Mouse (Mus musculus) kidney, embryonic 15.5 days (tissue): ENCODE measurements around the gene Polh. TPM values are rescaled to one million over a fixed set of nuclear protein-coding genes. Genes with fewer than 3 reads are reported as not detected.

ENCODE experiments used
- ATAC-seq: fragments of 200-750 bp; cut with Nextera tagmentation; replicated peaks from 2 replicates; pipeline ENCODE4 v1.8.0; 2017; ENCODE audit warnings: moderate TSS enrichment; ENCODE audit not compliant: low FRiP score
- H3K27ac ChIP-seq: fragments of 300-500 bp; sonication (generic); 2 replicates; pipeline ENCODE4 v1.5.1; 2015; ENCODE audit warnings: mild to moderate bottlenecking, inconsistent platforms
- H3K27me3 ChIP-seq: fragments of 300-500 bp; sonication (generic); 2 replicates; pipeline ENCODE4 v1.6.1; 2015; ENCODE audit warnings: inconsistent platforms
- H3K36me3 ChIP-seq: fragments of 300-500 bp; sonication (generic); 2 replicates; pipeline ENCODE4 v1.6.1; 2015; ENCODE audit warnings: inconsistent platforms
- H3K4me1 ChIP-seq: fragments of 300-500 bp; sonication (generic); 2 replicates; pipeline ENCODE4 v1.6.1; 2015; ENCODE audit warnings: inconsistent platforms
- H3K4me2 ChIP-seq: fragments of 300-500 bp; sonication (generic); 2 replicates; pipeline ENCODE4 v1.6.1; 2015; ENCODE audit warnings: moderate library complexity, mild to moderate bottlenecking, inconsistent platforms
- H3K4me3 ChIP-seq: fragments of 300-500 bp; sonication (generic); replicated peaks from 2 replicates; pipeline ENCODE4 v1.5.1; 2015; ENCODE audit warnings: mild to moderate bottlenecking, inconsistent platforms
- H3K9ac ChIP-seq: fragments of 300-500 bp; sonication (generic); 2 replicates; pipeline ENCODE4 v1.6.1; 2015; ENCODE audit warnings: mild to moderate bottlenecking, inconsistent platforms
- H3K9me3 ChIP-seq: fragments of 300-500 bp; sonication (generic); replicated peaks from 2 replicates; pipeline ENCODE4 v1.6.1; 2016; ENCODE audit warnings: inconsistent platforms
- WGBS: fragments of 180-500 bp; shearing (Covaris S2); methylation state at CpG from one replicate; pipeline ENCODE4 v1.1.7; 2015; ENCODE audit warnings: mixed read lengths; 5-methylcytosine and 5-hydroxymethylcytosine counted together
- polyA plus RNA-seq: library from polyadenylated mRNA; unstranded; fragments of >200 nt; fragmentation: Nextera tagmentation; extraction: Ambion mirVana; gene quantifications from 2 replicates; pipeline ENCODE4 v1.2.1, GENCODE M21; 2015

Polh gene
- polyA plus RNA-seq, 1 experiment from 2014 or later, result 17.0 TPM

- no peak overlapping the region for H3K4me2 ChIP-seq
- no peaks in the 10 kb centered on the region for H3K9me3 ChIP-seq
- H3K9ac ChIP-seq, result no peak overlapping the region
- 92% methylated on average over 3 of the region's 3 CpGs for WGBS
- ATAC-seq, result no peak
- no peak overlapping the region for H3K4me3 ChIP-seq
- no peaks in the 10 kb centered on the region for H3K27me3 ChIP-seq
- H3K36me3 ChIP-seq, result peaks cover 10% of the 10 kb centered on the region
- no peak overlapping the region for H3K27ac ChIP-seq
- peaks cover 21% of the 10 kb centered on the region for H3K4me1 ChIP-seq
Observed at GRCm38 (mm10) chr17:46154336-46154735, 48.1 kb downstream of the Polh start.

DNA sequence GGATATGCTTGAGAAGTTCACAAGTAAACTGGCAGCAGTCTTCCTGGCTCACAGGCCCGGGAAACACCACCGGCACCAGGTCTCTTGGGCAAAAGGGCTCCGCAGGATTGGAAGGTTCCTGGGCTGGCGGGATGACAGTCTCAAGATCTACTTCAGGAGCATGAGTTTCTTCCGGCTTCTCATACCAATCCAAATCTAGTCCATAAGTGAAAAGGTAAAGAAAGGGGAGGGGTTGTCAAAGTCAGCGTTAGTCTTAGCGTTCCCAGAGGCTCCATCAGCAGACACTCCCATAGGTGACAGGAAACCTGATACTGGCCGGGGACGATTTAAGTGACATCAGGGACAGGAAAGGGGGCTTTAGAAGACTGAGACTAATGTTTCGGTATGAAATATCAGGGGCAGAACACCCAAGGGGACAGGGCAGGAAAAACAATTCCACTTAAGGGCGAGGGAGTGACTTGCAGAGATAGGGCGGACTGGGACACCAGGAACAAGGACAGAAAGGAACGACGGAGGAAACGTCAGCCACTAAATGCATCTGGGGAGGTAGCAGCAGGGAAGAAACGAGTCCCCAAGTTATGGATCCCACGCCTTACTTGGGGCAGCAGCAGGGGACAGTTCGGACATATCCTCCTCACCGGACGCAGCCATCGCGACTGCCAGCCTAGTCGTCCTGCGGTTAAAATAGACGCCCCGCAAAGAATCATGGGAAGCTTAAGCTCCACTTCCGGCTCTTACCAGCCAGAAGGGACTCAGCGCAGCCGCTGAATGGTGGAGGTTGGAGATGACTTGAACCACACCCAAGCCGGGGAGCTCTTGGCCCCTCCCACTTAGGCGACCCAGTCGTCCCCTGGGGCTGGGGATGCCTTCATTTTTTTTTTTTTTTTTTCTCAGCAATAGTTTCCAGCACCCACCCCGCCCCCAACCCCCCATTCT lies 49.3 kb downstream of the Polh start, which contains the start of gene Mad2l1bp:
Mad2l1bp (minus strand) TSS at position 707 of the 936 bp plus-strand sequence.
- Histone ChIP-seq H3K4me1 (peaks cover 18% of the 10 kb centered on the region), H3K4me2 (peak within 1 kb of the TSS; percentile 79), H3K4me3 (peak within 1 kb of the TSS; percentile 77), H3K36me3 (peaks cover 21% of the 10 kb centered on the region), H3K9me3 (no peaks in the 10 kb centered on the region), H3K27me3 (no peaks in the 10 kb centered on the region), H3K27ac (peak within 1 kb of the TSS; percentile 86), H3K9ac (peak within 1 kb of the TSS; percentile 68)
- WGBS, result 5% methylated on average over 33 of the region's 33 CpGs
- peak; percentile 93 for ATAC-seq

DNA sequence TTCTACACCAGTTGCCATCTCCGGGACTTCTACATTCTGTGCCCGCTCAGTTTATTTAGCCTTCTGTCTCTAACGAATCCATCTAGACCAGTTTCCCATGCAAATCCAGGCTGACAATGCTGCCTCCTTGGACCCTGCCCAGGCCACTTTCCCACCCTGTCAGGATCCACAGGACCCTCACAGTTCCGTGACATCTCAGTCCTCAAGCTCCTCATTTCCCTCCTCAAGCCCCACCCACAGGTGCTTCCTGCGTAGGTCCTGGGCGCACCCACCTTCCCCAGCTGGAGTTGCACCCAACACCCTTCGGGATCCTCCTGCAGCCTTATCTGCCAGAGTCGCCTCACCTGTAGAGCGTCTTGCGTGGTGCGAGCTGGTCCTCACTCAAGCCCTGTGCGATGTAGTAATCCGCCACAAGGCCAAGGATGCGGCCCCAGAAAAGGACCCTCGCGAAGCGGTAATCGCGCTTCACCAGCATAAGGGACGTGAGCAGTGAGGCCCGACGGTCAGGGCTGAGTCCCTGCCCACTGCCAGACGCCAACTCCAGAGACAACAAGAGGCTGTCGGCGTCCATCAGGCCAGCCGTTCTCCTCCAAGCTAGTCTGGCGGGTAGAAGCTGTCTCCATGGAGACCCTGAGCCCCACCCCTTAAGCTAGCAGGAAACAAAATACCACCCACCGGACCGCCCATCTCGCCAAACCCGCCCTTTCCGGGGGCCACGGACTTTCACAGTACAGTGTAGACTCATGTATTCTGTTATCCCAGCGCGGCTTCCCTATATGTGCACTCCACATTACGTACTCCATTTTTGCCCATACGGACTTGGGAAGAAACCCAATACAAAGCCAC lies 58.6 kb downstream of the Polh start, which contains the start of gene Rsph9:
Rsph9 (minus strand) TSS at position 639 of the 846 bp plus-strand sequence.
- WGBS, result 6% methylated on average over 37 of the region's 37 CpGs
- no peaks in the 10 kb centered on the region for H3K9me3 ChIP-seq
- peak; percentile 97 for ATAC-seq
- H3K36me3 ChIP-seq, result peaks cover 34% of the 10 kb centered on the region
- H3K27me3 ChIP-seq, result no peaks in the 10 kb centered on the region
- H3K9ac ChIP-seq, result peak within 1 kb of the TSS; percentile 42
- peak within 1 kb of the TSS; percentile 89 for H3K4me2 ChIP-seq
- peak within 1 kb of the TSS; percentile 67 for H3K27ac ChIP-seq
- H3K4me3 ChIP-seq, result peak within 1 kb of the TSS; percentile 56
- peaks cover 16% of the 10 kb centered on the region for H3K4me1 ChIP-seq

GRCm38 (mm10) chr17:46139872-46140271 lies 62.6 kb downstream of the Polh start:
- H3K9ac ChIP-seq, result no peak overlapping the region
- no peaks in the 10 kb centered on the region for H3K36me3 ChIP-seq
- no peaks in the 10 kb centered on the region for H3K27me3 ChIP-seq
- H3K9me3 ChIP-seq, result no peaks in the 10 kb centered on the region
- H3K4me1 ChIP-seq, result peaks cover 16% of the 10 kb centered on the region
- H3K27ac ChIP-seq, result no peak overlapping the region
- no peak overlapping the region for H3K4me3 ChIP-seq
- 94% methylated on average over 3 of the region's 3 CpGs for WGBS
- no peak overlapping the region for H3K4me2 ChIP-seq
- no peak for ATAC-seq

DNA sequence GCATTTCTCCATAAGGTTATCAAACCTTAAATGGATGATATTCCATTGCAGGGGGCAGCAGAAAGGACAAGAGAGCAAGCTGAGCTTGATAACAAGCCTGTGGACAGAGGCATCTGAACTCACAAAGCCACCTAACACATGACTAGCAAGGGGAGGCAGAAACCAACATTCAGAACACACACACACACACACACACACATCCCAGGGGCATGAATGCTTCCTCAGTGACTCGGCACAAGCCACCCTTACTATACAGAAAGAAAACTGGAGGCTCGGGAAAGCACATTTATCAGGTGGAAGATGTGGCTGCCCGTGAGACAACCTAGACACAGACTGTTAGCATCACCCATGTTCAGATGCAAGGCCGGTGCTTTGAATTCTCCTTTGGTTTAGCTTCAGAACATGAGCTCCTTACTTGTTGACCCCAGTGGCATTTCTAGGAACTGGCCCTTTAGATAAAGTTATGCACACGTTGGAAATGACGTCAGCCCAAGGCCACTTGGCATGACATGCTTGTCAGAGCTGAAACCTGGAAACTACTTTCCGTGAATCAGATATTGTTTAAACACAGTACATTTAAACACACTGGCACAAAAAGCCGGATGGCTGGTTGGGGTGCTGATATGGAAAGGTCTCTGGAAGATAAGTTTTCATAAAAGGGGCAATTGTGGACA lies 63.7 kb downstream of the Polh start:
- Histone ChIP-seq H3K36me3 (no peaks in the 10 kb centered on the region), H3K4me3 (no peak overlapping the region), H3K4me1 (peaks cover 6% of the 10 kb centered on the region), H3K9me3 (no peaks in the 10 kb centered on the region), H3K27ac (no peak overlapping the region), H3K9ac (no peak overlapping the region), H3K27me3 (no peaks in the 10 kb centered on the region), H3K4me2 (no peak overlapping the region)
- no peak for ATAC-seq
- 82% methylated on average over 8 of the region's 8 CpGs for WGBS

GRCm38 (mm10) chr17:46132862-46133261 lies 69.6 kb downstream of the Polh start:
- ATAC-seq, result no peak
- no peak overlapping the region for H3K9ac ChIP-seq
- no peak overlapping the region for H3K4me2 ChIP-seq
- H3K4me1 ChIP-seq, result peaks cover 17% of the 10 kb centered on the region
- H3K27ac ChIP-seq, result peak overlapping the region; percentile 75; the same call in 1 of the 2 replicates
- H3K27me3 ChIP-seq, result no peaks in the 10 kb centered on the region
- 75% methylated on average over 8 of the region's 8 CpGs for WGBS
- peaks cover 21% of the 10 kb centered on the region for H3K36me3 ChIP-seq
- no peak overlapping the region for H3K4me3 ChIP-seq
- no peaks in the 10 kb centered on the region for H3K9me3 ChIP-seq

GRCm38 (mm10) chr17:46132058-46132718 lies 70.3 kb downstream of the Polh start:
- no peak overlapping the region for H3K4me3 ChIP-seq
- H3K4me1 ChIP-seq, result peaks cover 17% of the 10 kb centered on the region
- H3K27me3 ChIP-seq, result no peaks in the 10 kb centered on the region
- H3K36me3 ChIP-seq, result peaks cover 28% of the 10 kb centered on the region
- WGBS, result 12% methylated on average over 12 of the region's 12 CpGs
- H3K9me3 ChIP-seq, result no peaks in the 10 kb centered on the region
- peak; percentile 47; the same call in 1 of the 2 replicates for ATAC-seq
- peak overlapping the region; percentile 40 for H3K4me2 ChIP-seq
- no peak overlapping the region for H3K9ac ChIP-seq
- peak overlapping the region; percentile 75; the same call in 1 of the 2 replicates for H3K27ac ChIP-seq

GRCm38 (mm10) chr17:46129741-46130498 lies 72.5 kb downstream of the Polh start:
- peak overlapping the region; percentile 25; the same call in 1 of the 2 replicates for H3K27ac ChIP-seq
- H3K4me2 ChIP-seq, result no peak overlapping the region
- H3K9ac ChIP-seq, result no peak overlapping the region
- H3K27me3 ChIP-seq, result no peaks in the 10 kb centered on the region
- 72% methylated on average over 13 of the region's 13 CpGs for WGBS
- H3K4me1 ChIP-seq, result peaks cover 25% of the 10 kb centered on the region
- no peaks in the 10 kb centered on the region for H3K9me3 ChIP-seq
- peak; percentile 16; the same call in 1 of the 2 replicates for ATAC-seq
- peaks cover 51% of the 10 kb centered on the region for H3K36me3 ChIP-seq
- no peak overlapping the region for H3K4me3 ChIP-seq

DNA sequence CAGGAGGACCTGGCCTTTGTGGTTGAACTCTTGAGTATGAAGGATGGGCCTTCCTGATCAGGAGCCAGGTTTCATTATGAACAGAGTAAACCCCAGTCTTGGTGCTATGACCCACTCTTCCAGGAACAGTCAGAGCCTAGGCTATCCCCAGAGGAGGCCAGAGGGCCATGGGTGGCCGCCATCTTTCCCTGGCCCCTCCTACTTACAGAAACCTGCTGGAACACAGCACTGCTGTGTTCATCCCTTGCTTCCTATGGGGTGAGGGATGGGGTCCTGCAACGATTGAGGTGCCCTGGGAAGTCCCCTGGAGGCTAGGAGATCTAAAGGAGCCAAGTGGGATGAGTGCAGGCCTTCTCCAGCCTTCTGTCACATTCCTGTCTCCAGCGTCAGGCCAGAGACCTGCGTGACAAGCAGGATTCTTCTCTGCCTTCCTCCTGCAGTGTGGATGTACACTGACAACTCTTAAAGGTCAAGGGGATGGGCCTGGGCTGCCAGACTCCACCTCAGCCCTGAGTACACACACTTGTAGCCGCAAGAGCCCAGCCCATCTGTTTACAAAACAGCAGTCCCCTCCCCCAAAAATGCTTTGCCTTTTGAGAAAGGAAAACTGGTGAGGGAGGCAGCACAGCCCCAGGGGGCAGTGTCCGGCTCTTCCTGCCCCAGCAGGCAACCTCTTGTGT lies 74.5 kb downstream of the Polh start:
- no peaks in the 10 kb centered on the region for H3K27me3 ChIP-seq
- no peak overlapping the region for H3K27ac ChIP-seq
- peaks cover 70% of the 10 kb centered on the region for H3K36me3 ChIP-seq
- H3K4me3 ChIP-seq, result no peak overlapping the region
- no peaks in the 10 kb centered on the region for H3K9me3 ChIP-seq
- peaks cover 25% of the 10 kb centered on the region for H3K4me1 ChIP-seq
- no peak overlapping the region for H3K9ac ChIP-seq
- no peak overlapping the region for H3K4me2 ChIP-seq
- no peak for ATAC-seq
- 82% methylated on average over 6 of the region's 6 CpGs for WGBS

DNA sequence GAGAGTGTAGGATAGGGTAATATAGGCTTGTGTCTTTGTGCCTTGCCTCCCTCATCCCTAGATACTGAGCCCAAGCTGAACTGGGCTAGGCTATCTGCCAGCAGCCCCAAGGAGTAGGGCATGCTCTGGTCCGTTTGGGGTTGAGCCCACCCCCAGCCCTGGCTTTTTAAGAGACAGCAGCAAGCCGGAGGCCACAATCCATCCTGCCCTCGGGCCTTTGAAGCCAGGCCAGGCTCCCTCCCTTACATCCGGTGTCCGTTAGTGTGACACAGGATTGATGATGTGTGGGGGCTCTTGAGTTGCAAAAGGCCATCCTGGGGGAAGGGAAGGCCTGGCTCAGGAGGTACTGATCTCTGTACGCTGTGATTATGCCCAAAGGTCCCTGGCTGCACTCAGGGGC lies 75.8 kb downstream of the Polh start:
- H3K4me3 ChIP-seq, result no peak overlapping the region
- ATAC-seq, result no peak; the same call in 1 of the 2 replicates
- 0 out of 2 replicates have a peak overlapping the region, but pooled peaks have one; percentile 37 for H3K27ac ChIP-seq
- no peaks in the 10 kb centered on the region for H3K27me3 ChIP-seq
- 29% methylated on average over 6 of the region's 6 CpGs for WGBS
- no peaks in the 10 kb centered on the region for H3K9me3 ChIP-seq
- no peak overlapping the region for H3K4me2 ChIP-seq
- H3K4me1 ChIP-seq, result peaks cover 15% of the 10 kb centered on the region; the same call in 1 of the 2 replicates
- peaks cover 84% of the 10 kb centered on the region for H3K36me3 ChIP-seq
- H3K9ac ChIP-seq, result no peak overlapping the region
